Mouse (Mus musculus) erythroid progenitor cell, adult 5-6 weeks (primary cell): ENCODE results near the gene Rln1. TPM values are rescaled to one million over a fixed set of nuclear protein-coding genes. Genes with fewer than 3 reads are reported as not detected.

Experiments
- ATAC-seq: replicated peaks from 2 replicates; pipeline ENCODE4 v1.8.0; 2016; ENCODE audit warnings: moderate number of reproducible peaks, mild to moderate bottlenecking, moderate TSS enrichment, inconsistent platforms; ENCODE audit not compliant: poor library complexity, low FRiP score, severe bottlenecking
- total RNA-seq, 2 experiments: library from RNA; stranded (forward) in 1 of 2; stranded (reverse) in 1 of 2; fragments of 150-400 nt in 1 of 2; fragments of 186-747, 209-891 nt in 1 of 2; gene quantifications; 2 replicates each; pipeline versions ENCODE4 v1.2.3 to v1.2.4; 2015 to 2017; ENCODE audit warnings: low replicate concordance in 2 of 2

Rln1 gene
- total RNA-seq (2015; ENCODE audit: low replicate concordance) (not detected in 2 replicates), total RNA-seq (2017; ENCODE audit: low replicate concordance) (not detected in 2 replicates)

DNA sequence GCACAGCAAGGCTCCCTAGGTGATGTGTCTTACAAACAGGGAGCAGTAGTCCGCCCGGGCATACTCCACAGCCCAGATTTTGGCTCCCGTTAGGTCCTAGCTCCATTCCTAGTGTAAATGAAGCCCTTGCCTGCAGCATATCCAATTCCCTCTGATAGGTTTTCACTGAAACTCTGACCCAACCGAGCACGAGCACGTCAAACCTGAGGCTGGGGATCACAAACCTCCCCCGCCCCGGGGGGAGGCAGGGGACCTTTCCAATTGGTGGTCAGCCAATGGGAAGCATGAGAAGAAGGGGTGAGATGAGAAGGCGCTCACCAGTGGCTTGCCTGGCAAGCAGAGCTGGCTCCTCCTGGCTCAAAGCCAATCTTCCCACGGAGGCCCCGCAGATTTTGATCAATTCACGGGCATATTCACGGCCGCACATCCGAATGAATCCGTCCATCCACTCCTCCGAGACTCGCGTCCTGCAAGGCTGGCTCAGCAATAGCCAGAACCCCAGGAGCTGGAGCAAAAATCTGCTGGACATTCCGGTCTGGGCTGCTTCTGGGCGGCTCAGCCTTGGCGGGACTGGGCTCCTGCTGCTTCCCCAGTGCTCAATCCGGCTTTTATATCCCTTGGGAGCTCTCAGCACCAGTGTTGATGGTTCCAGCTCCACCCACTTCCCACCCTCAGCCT is at the start of gene Rln1:
Rln1 (minus strand) TSS at position 603 of the 678 bp plus-strand sequence.
- no peak for ATAC-seq

DNA sequence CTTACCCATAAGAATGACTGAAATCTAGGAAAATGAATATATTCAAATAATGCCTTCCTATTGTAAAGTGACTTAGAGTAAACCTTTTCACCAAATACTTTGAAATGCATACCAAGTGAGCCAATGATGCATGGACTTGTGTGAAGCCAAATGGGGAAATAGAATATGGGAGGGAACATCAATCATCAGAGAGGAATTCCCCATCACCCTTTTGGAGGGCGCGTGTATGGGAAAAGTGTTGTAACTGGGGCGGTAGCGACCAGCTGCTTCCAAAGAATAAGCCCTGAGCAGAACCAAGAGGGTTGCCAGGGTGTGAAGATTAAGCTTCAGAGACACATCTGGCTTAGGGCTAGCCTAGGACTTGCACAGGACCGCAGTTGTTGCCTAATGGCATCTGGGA is 48.9 kb upstream of the Rln1 start:
- ATAC-seq: no peak

DNA sequence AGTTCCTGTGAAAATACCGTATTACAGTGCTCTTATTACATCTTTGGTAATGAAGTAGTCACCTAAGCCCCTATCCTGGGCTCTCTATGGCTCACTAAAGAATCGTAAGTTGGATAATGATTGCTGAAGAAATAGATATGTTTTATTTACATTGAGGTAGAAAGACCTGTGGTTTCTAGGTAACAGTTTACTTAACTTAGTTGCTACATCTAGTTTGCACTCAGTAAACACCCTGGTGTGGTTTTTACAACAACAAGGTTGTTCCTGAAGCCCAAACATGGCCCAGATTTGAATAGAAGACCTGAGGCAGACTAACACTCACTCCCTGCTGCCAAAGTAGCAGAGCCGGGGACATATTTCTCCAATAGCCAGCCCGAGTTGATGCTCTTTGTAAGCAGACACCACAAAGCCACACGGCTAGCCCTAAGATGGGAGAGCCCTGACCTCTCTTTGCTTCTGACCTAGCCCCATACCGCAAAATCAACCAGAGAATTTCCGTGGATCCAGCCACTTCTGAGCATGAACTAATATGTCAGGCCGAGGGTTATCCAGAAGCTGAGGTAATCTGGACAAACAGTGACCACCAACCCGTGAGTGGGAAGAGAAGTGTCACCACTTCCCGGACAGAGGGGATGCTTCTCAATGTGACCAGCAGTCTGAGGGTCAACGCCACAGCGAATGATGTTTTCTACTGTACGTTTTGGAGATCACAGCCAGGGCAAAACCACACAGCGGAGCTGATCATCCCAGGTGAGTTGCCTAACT is 45.6 kb upstream of the Rln1 start:
- no peak for ATAC-seq

DNA sequence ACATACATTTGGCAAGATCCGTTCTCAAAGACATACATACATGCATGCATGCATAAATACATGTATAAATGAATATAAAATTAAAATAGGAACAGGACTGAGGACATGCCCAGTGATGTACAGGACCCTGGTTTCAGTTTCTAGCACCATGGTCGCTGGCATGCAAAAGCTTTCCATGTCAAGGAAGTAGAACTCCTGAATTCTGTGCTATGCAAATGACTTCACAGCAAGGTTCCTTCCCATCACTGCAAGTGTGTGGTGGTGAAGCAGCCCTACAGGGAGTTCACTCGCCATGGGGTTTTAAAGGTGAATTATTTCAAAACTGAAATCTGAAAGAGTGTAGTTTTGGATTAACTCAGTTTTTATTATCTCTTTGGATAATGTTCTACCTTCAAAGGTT is 41.9 kb upstream of the Rln1 start:
- no peak for ATAC-seq

DNA sequence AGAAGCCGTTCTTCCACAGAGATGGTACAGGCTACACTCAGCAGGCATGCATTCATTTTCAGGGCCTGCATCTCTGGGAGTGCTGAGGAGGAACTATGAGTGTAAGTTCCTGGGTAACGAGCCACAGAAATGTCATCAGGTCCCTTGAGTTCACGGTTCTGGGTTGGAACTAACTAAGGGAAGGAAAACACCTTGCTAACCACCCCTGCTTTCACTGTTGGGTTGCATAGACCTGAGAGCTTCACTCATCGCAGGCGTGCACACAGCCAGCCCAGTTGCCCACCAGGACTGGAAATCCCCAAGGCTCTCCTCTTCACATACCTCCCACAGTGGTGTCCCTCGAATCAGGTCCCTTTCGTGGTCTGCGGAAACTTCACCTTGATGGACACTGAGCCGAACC is 40.5 kb upstream of the Rln1 start:
- no peak for ATAC-seq

GRCm38 (mm10) chr19:29373438-29373837 is 39.0 kb upstream of the Rln1 start:
- no peak for ATAC-seq

- no peak for ATAC-seq
Measured at GRCm38 (mm10) chr19:29372621-29373020, 38.2 kb upstream of the Rln1 start.

DNA sequence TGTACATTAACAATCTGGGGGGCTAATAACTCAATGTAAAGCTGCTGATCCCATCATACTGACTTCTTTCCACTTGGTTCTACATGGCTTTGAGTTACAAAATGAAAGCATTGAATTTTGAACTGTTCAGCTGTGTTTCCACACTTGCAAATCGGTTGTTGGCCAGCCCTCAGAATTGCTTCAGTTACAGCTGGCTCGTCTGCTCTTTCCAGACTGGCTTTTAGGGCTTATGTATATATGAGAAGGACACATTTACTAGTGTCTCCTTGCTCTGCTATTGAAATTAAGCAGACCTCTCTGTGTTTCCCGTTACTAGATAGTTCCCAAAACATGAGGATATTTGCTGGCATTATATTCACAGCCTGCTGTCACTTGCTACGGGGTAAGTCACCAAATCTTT is 37.7 kb upstream of the Rln1 start:
- ATAC-seq: no peak

GRCm38 (mm10) chr19:29371284-29372081 is 37.0 kb upstream of the Rln1 start:
- ATAC-seq: no peak

GRCm38 (mm10) chr19:29370545-29371283 is 36.2 kb upstream of the Rln1 start:
- no peak for ATAC-seq

- no peak for ATAC-seq
Measured at GRCm38 (mm10) chr19:29370112-29370511, 35.6 kb upstream of the Rln1 start.

DNA sequence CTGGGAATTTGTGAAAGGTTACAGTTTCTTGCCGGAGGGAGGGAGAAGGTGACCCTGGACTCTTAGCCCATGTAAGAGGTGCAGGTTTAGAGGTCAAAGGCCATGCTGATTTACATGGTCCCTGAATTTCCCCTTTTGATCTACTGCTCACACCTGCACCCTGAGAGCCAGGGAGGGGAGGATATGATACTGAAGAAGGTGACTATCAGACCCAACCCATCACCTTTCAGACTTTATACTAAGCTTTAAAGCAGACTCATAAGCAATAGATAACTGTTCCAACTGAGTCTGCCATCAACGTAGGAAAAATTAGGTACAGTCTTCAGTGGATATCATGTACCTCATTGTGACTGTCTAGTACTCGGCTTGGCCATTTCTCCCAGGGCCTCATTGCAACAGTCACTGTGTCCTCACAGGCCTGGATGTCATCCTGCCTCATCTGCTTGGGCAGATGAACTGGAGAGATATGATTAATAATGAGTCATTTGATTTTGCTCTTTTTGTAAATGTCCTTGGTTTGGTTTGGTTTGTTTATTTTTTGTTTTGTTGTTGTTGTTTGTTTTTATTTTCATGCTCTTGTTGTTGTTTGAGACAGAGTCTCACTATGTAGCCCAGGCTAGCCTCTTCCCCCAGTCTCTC is 34.3 kb upstream of the Rln1 start:
- no peak for ATAC-seq

DNA sequence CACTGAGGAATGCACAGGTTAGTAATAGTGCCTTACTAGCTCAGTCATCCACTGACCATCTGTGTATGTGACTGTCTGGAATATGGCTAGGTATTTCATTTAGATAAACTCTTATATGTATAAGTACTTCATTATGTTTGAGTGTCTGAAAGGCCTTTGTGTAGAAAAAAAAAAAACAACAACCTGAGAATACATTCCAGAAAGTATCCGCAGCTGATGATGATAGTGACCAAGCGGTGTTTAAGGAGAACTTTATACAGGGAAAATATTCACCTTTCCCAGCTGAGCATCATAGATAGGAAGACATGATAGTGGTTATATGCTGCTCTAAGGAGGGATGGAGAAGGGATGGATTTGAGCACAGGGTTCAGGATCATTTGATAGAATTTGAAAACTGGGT is 33.6 kb upstream of the Rln1 start:
- no peak for ATAC-seq

DNA sequence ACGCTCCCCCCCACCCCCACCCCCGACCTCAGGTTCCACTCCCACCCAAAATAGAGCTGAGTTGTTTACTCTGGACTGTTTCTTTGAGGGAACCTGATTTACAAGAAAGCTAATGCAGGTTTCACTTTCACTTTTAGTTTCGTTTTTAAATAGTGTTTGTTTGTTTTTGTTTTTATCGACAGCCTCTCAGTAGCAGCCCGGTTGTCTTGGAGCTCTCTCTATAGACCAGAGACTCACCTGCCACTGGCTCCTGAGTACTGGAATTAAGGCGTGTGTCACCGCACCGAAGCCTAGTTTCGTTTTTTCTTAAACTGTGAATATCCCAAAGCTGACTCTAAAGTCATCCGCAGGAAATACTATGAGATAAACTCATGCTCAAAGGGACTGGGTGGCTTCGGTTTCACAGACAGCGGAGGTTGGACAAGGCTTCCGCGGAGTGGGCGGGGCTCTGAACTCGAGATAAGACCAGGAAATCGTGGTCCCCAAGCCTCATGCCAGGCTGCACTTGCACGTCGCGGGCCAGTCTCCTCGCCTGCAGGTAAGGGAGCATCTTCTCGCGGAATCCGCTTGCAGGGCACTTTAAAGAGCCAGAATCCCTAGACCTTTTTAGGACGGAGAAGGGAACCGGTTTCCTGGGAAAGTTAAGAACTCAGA is 32.6 kb upstream of the Rln1 start, which contains the start of the genes Plgrkt and Cd274:
Plgrkt (minus strand) TSS at position 422 of the 654 bp plus-strand sequence.
Cd274 (plus strand) TSS at position 487 of the 654 bp plus-strand sequence.
- peak; percentile 98 for ATAC-seq

GRCm38 (mm10) chr19:29366226-29366968 is 31.9 kb upstream of the Rln1 start:
- no peak for ATAC-seq

- no peak for ATAC-seq
Measured at GRCm38 (mm10) chr19:29365105-29365504, 30.6 kb upstream of the Rln1 start.

GRCm38 (mm10) chr19:29364076-29364475 is 29.6 kb upstream of the Rln1 start:
- ATAC-seq: no peak

- ATAC-seq: no peak
Measured at GRCm38 (mm10) chr19:29363557-29363956, 29.1 kb upstream of the Rln1 start.
